Mouse (Mus musculus) right cerebral cortex, adult 2 months (tissue): ENCODE results near the gene Cacnb2.

Experiments
- DNase-seq, 2 experiments: peaks; one replicate each; pipeline ENCODE4 v3.0.0; 2021 to 2022; ENCODE audit warnings: low spot score in 2 of 2

The Cacnb2 gene

GRCm38 (mm10) chr2:14984029-14984428 lies 381.1 kb downstream of the Cacnb2 start:
- no peak for DNase-seq

- DNase-seq, result no peak
Measured at GRCm38 (mm10) chr2:14988451-14988850, 385.6 kb downstream of the Cacnb2 start.

- no peak for DNase-seq
Measured at GRCm38 (mm10) chr2:14989350-14989749, 386.5 kb downstream of the Cacnb2 start.

DNA sequence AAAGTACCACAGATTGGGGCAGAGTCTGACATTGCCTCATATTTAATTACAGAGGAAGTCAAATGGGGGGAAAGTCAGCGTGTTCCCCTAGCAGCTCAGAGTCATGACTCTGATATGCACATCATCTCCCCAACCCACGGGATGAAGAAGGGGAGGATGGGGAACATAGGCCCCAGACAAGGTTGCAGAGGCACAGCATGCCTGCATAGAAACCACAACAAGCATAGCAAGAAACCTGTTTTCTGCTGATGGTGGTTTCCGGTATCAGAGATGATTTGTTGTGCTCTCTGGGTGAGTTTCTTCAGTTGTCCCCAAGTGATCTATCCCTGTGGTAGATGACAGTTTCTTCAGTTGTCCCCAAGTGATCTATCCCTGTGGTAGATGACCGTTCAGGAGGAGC lies 389.6 kb downstream of the Cacnb2 start:
- DNase-seq, result no peak

GRCm38 (mm10) chr2:14996036-14996435 lies 393.1 kb downstream of the Cacnb2 start:
- peak in 1 of 2 experiments; percentile 32 for DNase-seq

DNA sequence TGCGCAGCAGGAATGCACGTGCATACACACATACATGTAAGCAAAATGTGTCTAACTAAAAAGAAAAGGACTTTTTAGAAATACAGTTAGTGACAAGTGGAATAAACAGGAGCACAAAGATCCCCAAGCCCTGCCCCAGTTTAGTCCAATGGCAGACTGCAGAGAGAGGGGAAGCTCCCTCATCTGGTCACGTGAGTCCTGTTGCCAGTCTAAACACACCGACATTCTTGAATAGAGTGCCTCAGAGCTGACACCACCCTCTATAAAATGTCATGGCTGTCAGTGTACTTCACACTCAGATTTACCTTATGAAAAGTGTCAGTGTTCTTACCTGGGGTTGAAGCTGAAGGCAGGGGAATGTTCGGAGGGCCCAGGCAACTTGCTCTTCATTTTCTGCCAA lies 394.9 kb downstream of the Cacnb2 start:
- no peak for DNase-seq

GRCm38 (mm10) chr2:15007531-15007930 lies 404.6 kb downstream of the Cacnb2 start:
- DNase-seq, result no peak

GRCm38 (mm10) chr2:15008072-15008471 lies 405.2 kb downstream of the Cacnb2 start:
- no peak for DNase-seq

GRCm38 (mm10) chr2:15026817-15027216 lies 423.9 kb downstream of the Cacnb2 start:
- DNase-seq, result no peak

DNA sequence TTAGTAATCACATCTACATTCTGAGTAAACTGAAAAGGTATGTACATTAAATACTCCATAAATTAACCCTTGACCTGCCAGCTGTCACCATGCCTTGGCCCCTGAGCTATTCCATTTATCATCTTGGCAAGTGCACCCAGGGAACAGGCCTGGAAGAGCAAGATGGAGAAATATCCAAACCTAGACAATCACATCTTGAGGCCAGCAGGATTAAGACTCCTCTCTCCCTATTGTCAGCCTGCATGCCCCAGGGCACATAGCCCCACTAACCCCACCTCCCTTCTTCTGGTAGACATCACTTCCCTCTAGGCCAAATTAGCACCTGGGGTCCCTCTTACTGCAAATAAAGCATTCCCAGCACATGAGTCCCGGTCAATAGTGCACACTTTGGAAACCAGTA lies 424.9 kb downstream of the Cacnb2 start:
- DNase-seq, result no peak
